Mouse (Mus musculus) C2C12 (cell line): ENCODE measurements around the gene Gm37240.

Experiments used
- CEBPB ChIP-seq: IDR thresholded peaks from one replicate; pipeline ENCODE4 v1.6.1; 2011; ENCODE audit warnings: low read depth, mild to moderate bottlenecking, control low read depth, moderate library complexity
- CTCF ChIP-seq: IDR thresholded peaks from one replicate; pipeline ENCODE4 v1.5.1; 2011; ENCODE audit not compliant: control insufficient read depth, insufficient read depth, insufficient read length
- MAX ChIP-seq: IDR thresholded peaks from one replicate; pipeline ENCODE4 v1.6.1; 2011; ENCODE audit warnings: mild to moderate bottlenecking, control low read depth
- MYOD1 ChIP-seq: IDR thresholded peaks from one replicate; pipeline ENCODE4 v1.6.1; 2011; ENCODE audit warnings: low read depth; ENCODE audit not compliant: control insufficient read depth, insufficient read length
- MYOG ChIP-seq: IDR thresholded peaks from one replicate; pipeline ENCODE4 v1.6.1; 2011; ENCODE audit not compliant: control insufficient read depth, insufficient read length; ENCODE audit errors: extremely low read depth
- USF1 ChIP-seq: IDR thresholded peaks from one replicate; pipeline ENCODE4 v1.6.1; 2011; ENCODE audit warnings: low read depth, mild to moderate bottlenecking, control low read depth, moderate library complexity

DNA sequence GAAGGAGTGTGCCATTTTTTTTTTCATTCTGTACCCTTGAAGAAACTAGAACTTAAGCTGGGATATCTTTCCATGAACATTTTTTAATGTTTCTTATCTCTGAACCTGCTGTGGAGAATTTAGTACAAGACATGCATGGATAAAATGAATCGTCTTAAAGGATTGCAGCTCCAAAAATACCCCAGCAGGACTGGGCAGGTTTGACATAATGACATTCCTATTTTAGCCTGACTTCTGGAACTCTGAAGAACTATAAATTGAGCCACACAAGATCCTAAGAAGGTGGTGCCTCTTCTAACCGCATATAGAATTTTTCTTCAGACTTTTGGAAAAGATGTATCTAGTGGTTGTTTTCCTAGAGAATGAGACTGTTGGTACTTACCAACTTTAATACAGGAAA lies 1294.0 kb downstream of the Gm37240 start, which contains the start of gene Tigd4:
- no peak for TF ChIP-seq CTCF
- TF ChIP-seq MAX: no peak
- no peak for TF ChIP-seq MYOG
- TF ChIP-seq USF1: no peak
- TF ChIP-seq CEBPB: no peak
- TF ChIP-seq MYOD1: no peak
